Mouse (Mus musculus): ENCODE measurements around the gene Phospho2. TPM values are rescaled to one million over a fixed set of nuclear protein-coding genes. Genes with fewer than 3 reads are reported as not detected.

Gene Phospho2
- 41.3 TPM for polyA plus RNA-seq (2014; fragmentation: Illumina TruSeq; extraction: RNeasy Lipid Tissue Mini Kit (QIAGEN cat#74804); ENCODE audit: low read depth, low replicate concordance)

GRCm38 (mm10) chr2:69789429-69790069 is at the start of gene Phospho2, which contains the start of gene Ccdc173:
Gene Phospho2 (plus strand): TSS chr2:69789623.
Gene Ccdc173 (minus strand): TSS chr2:69789575.

GRCm38 (mm10) chr2:69821711-69822110 is 32.3 kb downstream of the Phospho2 start, which contains the start of gene Klhl23:
Gene Klhl23 (plus strand): TSS chr2:69821944.

Other genes starting within 250 kb of the Phospho2 start
- 0.08 TPM for gene Lrp2, start 203.6 kb upstream of the Phospho2 start, polyA plus RNA-seq (2014; fragmentation: Illumina TruSeq; extraction: RNeasy Lipid Tissue Mini Kit (QIAGEN cat#74804); ENCODE audit: low read depth, low replicate concordance)
- gene Bbs5, start 142.5 kb upstream of the Phospho2 start, polyA plus RNA-seq (2014; fragmentation: Illumina TruSeq; extraction: RNeasy Lipid Tissue Mini Kit (QIAGEN cat#74804); ENCODE audit: low read depth, low replicate concordance): 12.2 TPM
- not detected for gene Klhl41, start 119.5 kb upstream of the Phospho2 start, polyA plus RNA-seq (2014; fragmentation: Illumina TruSeq; extraction: RNeasy Lipid Tissue Mini Kit (QIAGEN cat#74804); ENCODE audit: low read depth, low replicate concordance)
- 33.9 TPM for gene Fastkd1, start 76.1 kb upstream of the Phospho2 start, polyA plus RNA-seq (2014; fragmentation: Illumina TruSeq; extraction: RNeasy Lipid Tissue Mini Kit (QIAGEN cat#74804); ENCODE audit: low read depth, low replicate concordance)
- gene Ppig, start 67.1 kb upstream of the Phospho2 start, polyA plus RNA-seq (2014; fragmentation: Illumina TruSeq; extraction: RNeasy Lipid Tissue Mini Kit (QIAGEN cat#74804); ENCODE audit: low read depth, low replicate concordance): 51.1 TPM
- 0.85 TPM for gene Ccdc173, start within 50 bp of the Phospho2 start, polyA plus RNA-seq (2014; fragmentation: Illumina TruSeq; extraction: RNeasy Lipid Tissue Mini Kit (QIAGEN cat#74804); ENCODE audit: low read depth, low replicate concordance)
- gene Klhl23, start 32.3 kb downstream of the Phospho2 start, polyA plus RNA-seq (2014; fragmentation: Illumina TruSeq; extraction: RNeasy Lipid Tissue Mini Kit (QIAGEN cat#74804); ENCODE audit: low read depth, low replicate concordance): 1.2 TPM
- gene Ssb, start 71.9 kb downstream of the Phospho2 start, polyA plus RNA-seq (2014; fragmentation: Illumina TruSeq; extraction: RNeasy Lipid Tissue Mini Kit (QIAGEN cat#74804); ENCODE audit: low read depth, low replicate concordance): 239 TPM
- 57.9 TPM for gene Mettl5, start 96.0 kb downstream of the Phospho2 start, polyA plus RNA-seq (2014; fragmentation: Illumina TruSeq; extraction: RNeasy Lipid Tissue Mini Kit (QIAGEN cat#74804); ENCODE audit: low read depth, low replicate concordance)
- gene Ubr3, start 107.6 kb downstream of the Phospho2 start, polyA plus RNA-seq (2014; fragmentation: Illumina TruSeq; extraction: RNeasy Lipid Tissue Mini Kit (QIAGEN cat#74804); ENCODE audit: low read depth, low replicate concordance): 88.3 TPM
- gene Myo3b, start 249.5 kb downstream of the Phospho2 start, polyA plus RNA-seq (2014; fragmentation: Illumina TruSeq; extraction: RNeasy Lipid Tissue Mini Kit (QIAGEN cat#74804); ENCODE audit: low read depth, low replicate concordance): not detected

Data from liver, adult 10 weeks (tissue).